ENCODE assay signal across 9 mouse cellular contexts in the genomic region with DNA sequence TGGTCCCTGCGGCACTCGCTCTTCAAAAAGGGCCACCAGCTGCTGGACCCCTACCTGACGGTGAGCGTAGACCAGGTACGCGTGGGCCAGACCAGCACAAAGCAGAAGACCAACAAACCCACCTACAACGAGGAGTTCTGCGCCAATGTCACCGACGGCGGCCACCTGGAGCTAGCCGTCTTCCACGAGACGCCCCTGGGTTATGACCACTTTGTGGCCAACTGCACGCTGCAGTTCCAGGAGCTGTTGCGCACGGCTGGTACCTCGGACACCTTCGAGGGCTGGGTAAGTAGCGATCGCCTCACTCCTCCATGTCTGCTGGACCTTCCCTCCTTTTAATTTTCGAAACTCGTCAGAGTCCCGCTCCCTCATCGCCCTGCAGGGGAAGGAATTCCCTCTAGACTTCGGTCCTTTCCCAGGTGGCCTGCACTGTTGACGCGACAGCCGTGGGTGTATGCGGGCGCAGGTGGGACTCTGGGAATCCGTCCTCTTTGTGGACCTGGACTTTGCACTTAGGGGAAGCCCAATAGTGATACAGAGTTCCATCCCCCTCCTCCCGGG. TPM values are rescaled to one million over a fixed set of nuclear protein-coding genes. Genes with fewer than 3 reads are reported as not detected.
DNase-seq lines count a peak whose midpoint lies in the region; ATAC-seq lines count a peak whose summit lies in the region.
"Had no signal": no experiment of that assay in that cellular context is flagged by ENCODE, and none has a peak within 500 bp of the region (broad histone marks: within the 10 kb centered on the region; RNA-seq: fewer than 3 reads in every experiment).

No protein-coding gene starts in this region.

- intact Hi-C loops in left cerebral cortex, postnatal 25 days (cut with DNase I) = loop anchor here (5.0 kb wide), 1 partner anchor 87 kb away; no protein-coding TSS in a partner anchor

- no peak overlapping the region for H3K27ac ChIP-seq in forebrain, embryonic 13.5 days
- peak overlapping the region; percentile 79 for H3K27ac ChIP-seq in kidney, embryonic 16.5 days (ENCODE audit: low read length)
- H3K27ac ChIP-seq in midbrain, embryonic 16.5 days (ENCODE audit: low read length) = peak overlapping the region; percentile 74

- H3K4me3 ChIP-seq in forebrain, embryonic 13.5 days = peak overlapping the region; percentile 62
- H3K4me3 ChIP-seq in kidney, embryonic 16.5 days (ENCODE audit: low read length) = peak overlapping the region; percentile 80
- peak overlapping the region; percentile 79 for H3K4me3 ChIP-seq in midbrain, embryonic 16.5 days (ENCODE audit: low read depth, low read length)

- peak overlapping the region; percentile 93 for H3K4me2 ChIP-seq in forebrain, embryonic 13.5 days
- peak overlapping the region; percentile 85 for H3K4me2 ChIP-seq in kidney, embryonic 16.5 days (replicated peaks; ENCODE audit: low read depth, low read length)
- H3K4me2 ChIP-seq in midbrain, embryonic 16.5 days (ENCODE audit: low read length) = peak overlapping the region; percentile 95

- H3K36me3 ChIP-seq in forebrain, embryonic 13.5 days (ENCODE audit: poor library complexity, severe bottlenecking) = no peaks in the 10 kb centered on the region
- no peaks in the 10 kb centered on the region for H3K36me3 ChIP-seq in kidney, embryonic 16.5 days (ENCODE audit: insufficient read depth, low read length)
- no peaks in the 10 kb centered on the region for H3K36me3 ChIP-seq in midbrain, embryonic 16.5 days (ENCODE audit: control insufficient read depth, insufficient read depth, low read length)

- no peaks in the 10 kb centered on the region for H3K9me3 ChIP-seq in forebrain, embryonic 13.5 days (replicated peaks)
- H3K9me3 ChIP-seq in kidney, embryonic 16.5 days (ENCODE audit: low read length) = no peaks in the 10 kb centered on the region
- no peaks in the 10 kb centered on the region for H3K9me3 ChIP-seq in midbrain, embryonic 16.5 days (replicated peaks; ENCODE audit: control insufficient read depth, low read length, poor library complexity, severe bottlenecking)

- peaks cover 30% of the 10 kb centered on the region for H3K27me3 ChIP-seq in forebrain, embryonic 13.5 days
- H3K27me3 ChIP-seq in kidney, embryonic 16.5 days (ENCODE audit: insufficient read depth, low read length) = peaks cover 25% of the 10 kb centered on the region
- peaks cover 6% of the 10 kb centered on the region for H3K27me3 ChIP-seq in midbrain, embryonic 16.5 days (ENCODE audit: control insufficient read depth, insufficient read depth, low read depth, low read length)

- peaks cover 17% of the 10 kb centered on the region for H3K4me1 ChIP-seq in forebrain, embryonic 13.5 days
- peaks cover 12% of the 10 kb centered on the region for H3K4me1 ChIP-seq in kidney, embryonic 16.5 days (ENCODE audit: insufficient read depth, low read length)
- peaks cover 15% of the 10 kb centered on the region for H3K4me1 ChIP-seq in midbrain, embryonic 16.5 days (ENCODE audit: control insufficient read depth, insufficient read depth, low read length)

- 1% methylated on average over 33 of the region's 33 CpGs for WGBS in forebrain, embryonic 13.5 days
- WGBS in kidney, embryonic 16.5 days = 1% methylated on average over 33 of the region's 33 CpGs
- under 1% methylated on average over 33 of the region's 33 CpGs for WGBS in midbrain, embryonic 16.5 days

- peak; percentile 59 for ATAC-seq in forebrain, embryonic 13.5 days
- ATAC-seq in kidney, embryonic 16.5 days (ENCODE audit: low FRiP score, low TSS enrichment) = peak; percentile 28; the same call in 1 of the 2 replicates
- ATAC-seq in midbrain, embryonic 16.5 days = peak; percentile 49

- DNase-seq in embryo, embryonic 11 days = peak; percentile 28
- DNase-seq in embryo, embryonic 10.5 days (ENCODE audit: low spot score) = no peak
- peak; percentile 13 to 30 for DNase-seq in B cell, adult 2 months
- no peak for DNase-seq in layer of hippocampus, adult 11-12 months (ENCODE audit: low spot score)
- no peak for DNase-seq in left cerebral cortex, postnatal 25 days (ENCODE audit: low spot score in 2 of 2)

- H3K9ac ChIP-seq in forebrain, embryonic 13.5 days = peak overlapping the region; percentile 77
- H3K9ac ChIP-seq in kidney, embryonic 16.5 days (replicated peaks; ENCODE audit: low read length) = peak overlapping the region; percentile 90
- H3K9ac ChIP-seq in midbrain, embryonic 16.5 days (ENCODE audit: low read depth, low read length) = peak overlapping the region; percentile 70

RNA-seq across cellular contexts. Expression of gene Prkch, which starts 0.7 kb away (rescaled TPM):
- polyA plus RNA-seq in forebrain, embryonic 13.5 days (2015; fragmentation: Nextera tagmentation; extraction: Ambion mirVana) = 2.1 and 3.1 TPM in 2 replicates
- 9.8 and 10.5 TPM in 2 replicates for polyA plus RNA-seq in kidney, embryonic 16.5 days (2015; fragmentation: Nextera tagmentation; extraction: Ambion mirVana)
- polyA plus RNA-seq in midbrain, embryonic 16.5 days (2015; fragmentation: Nextera tagmentation; extraction: Ambion mirVana) = 10.4 and 13.4 TPM in 2 replicates
- total RNA-seq in left cerebral cortex, postnatal 25 days (2021) = 1 to 10 TPM; 3.5 to 9.3 TPM

RNA-seq across cellular contexts. Expression of gene Tmem30b, which starts 39.1 kb away (rescaled TPM):
- polyA plus RNA-seq in forebrain, embryonic 13.5 days (2015; fragmentation: Nextera tagmentation; extraction: Ambion mirVana) = 0.16 and 0.21 TPM in 2 replicates
- 12.7 and 14.6 TPM in 2 replicates for polyA plus RNA-seq in kidney, embryonic 16.5 days (2015; fragmentation: Nextera tagmentation; extraction: Ambion mirVana)
- 0.18 and 0.37 TPM in 2 replicates for polyA plus RNA-seq in midbrain, embryonic 16.5 days (2015; fragmentation: Nextera tagmentation; extraction: Ambion mirVana)
- not detected for total RNA-seq in left cerebral cortex, postnatal 25 days (2021)
- polyA plus RNA-seq: C2C12 had no signal

Comparison
In these comparisons a context has a peak if more than half of its experiments do, and no peak if none do; other contexts are left out.
1. DNase-seq: peak in embryo, embryonic 11 days (single experiment) and B cell, adult 2 months (2 of 2); none in embryo, embryonic 10.5 days (single experiment), layer of hippocampus, adult 11-12 months (single experiment) and left cerebral cortex, postnatal 25 days (0 of 2).
2. Peak in every context shown above with its lines, with median percentiles within 50 percentile points of each other: ATAC-seq, H3K4me2 ChIP-seq, H3K4me3 ChIP-seq and H3K9ac ChIP-seq.